Mouse (Mus musculus) erythroblast, embryonic 14.5 days (primary cell): ENCODE measurements around the gene Mat2a. TPM values are rescaled to one million over a fixed set of nuclear protein-coding genes. Genes with fewer than 3 reads are reported as not detected.
"Not testable (repeated sequence)": the region's sequence is repeated elsewhere in the genome, so short reads cannot be mapped to it uniquely, and the experiment has no call there.

ENCODE experiments used
- H3K27me3 ChIP-seq: 2 replicates; pipeline ENCODE4 v1.6.1; 2012; ENCODE audit warnings: inconsistent platforms; ENCODE audit not compliant: control insufficient read depth
- H3K36me3 ChIP-seq: 2 replicates; pipeline ENCODE4 v1.6.1; 2012; ENCODE audit warnings: mild to moderate bottlenecking, inconsistent platforms; ENCODE audit not compliant: control insufficient read depth
- H3K4me1 ChIP-seq: 2 replicates; pipeline ENCODE4 v1.6.1; 2012; ENCODE audit warnings: inconsistent platforms; ENCODE audit not compliant: control insufficient read depth
- H3K4me3 ChIP-seq: replicated peaks from 2 replicates; pipeline ENCODE3; 2012; ENCODE audit warnings: moderate library complexity, mild to moderate bottlenecking, inconsistent platforms
- H3K9me3 ChIP-seq: 2 replicates; pipeline ENCODE4 v1.6.1; 2012; ENCODE audit warnings: low read length, inconsistent platforms, mixed read lengths; ENCODE audit not compliant: control insufficient read depth
- GATA1 ChIP-seq: IDR thresholded peaks from 2 replicates; pipeline ENCODE4 v1.6.1; 2012; ENCODE audit warnings: low read length, inconsistent platforms, mixed read lengths
- TAL1 ChIP-seq: IDR thresholded peaks from 3 replicates; pipeline ENCODE4 v1.6.1; 2012; ENCODE audit warnings: low read length, inconsistent platforms, mixed read lengths
- polyA plus RNA-seq: library from polyadenylated mRNA; stranded (reverse); fragments of >175 nt; gene quantifications from 2 replicates; pipeline ENCODE4 v1.2.3, GENCODE M21; 2012

Mat2a gene
- polyA plus RNA-seq, 1 experiment, result 2.0 TPM

- Histone ChIP-seq H3K9me3 (no peaks in the 10 kb centered on the region), H3K4me3 (no peak overlapping the region), H3K27me3 (no peaks in the 10 kb centered on the region), H3K36me3 (no peaks in the 10 kb centered on the region), H3K4me1 (peaks cover 32% of the 10 kb centered on the region)
- TF ChIP-seq TAL1, result no peak
- TF ChIP-seq GATA1, result no peak
Observed at GRCm38 (mm10) chr6:72458921-72459320, 19.6 kb upstream of the Mat2a start.

GRCm38 (mm10) chr6:72458418-72458817, 19.1 kb upstream of the Mat2a start:
- H3K9me3 ChIP-seq, result no peaks in the 10 kb centered on the region
- H3K4me1 ChIP-seq, result peaks cover 36% of the 10 kb centered on the region
- no peaks in the 10 kb centered on the region for H3K36me3 ChIP-seq
- H3K27me3 ChIP-seq, result no peaks in the 10 kb centered on the region
- no peak overlapping the region for H3K4me3 ChIP-seq
- TF ChIP-seq GATA1 (no peak), TAL1 (no peak)

- Histone ChIP-seq H3K4me3 (no peak overlapping the region), H3K9me3 (no peaks in the 10 kb centered on the region), H3K36me3 (no peaks in the 10 kb centered on the region), H3K4me1 (peaks cover 42% of the 10 kb centered on the region), H3K27me3 (no peaks in the 10 kb centered on the region)
- no peak for TF ChIP-seq TAL1
- no peak for TF ChIP-seq GATA1
Observed at GRCm38 (mm10) chr6:72456567-72456966, 17.2 kb upstream of the Mat2a start.

GRCm38 (mm10) chr6:72454833-72455373, 15.5 kb upstream of the Mat2a start:
- Histone ChIP-seq H3K27me3 (no peaks in the 10 kb centered on the region), H3K36me3 (no peaks in the 10 kb centered on the region)
- no peak for TF ChIP-seq GATA1
- no peak for TF ChIP-seq TAL1

DNA sequence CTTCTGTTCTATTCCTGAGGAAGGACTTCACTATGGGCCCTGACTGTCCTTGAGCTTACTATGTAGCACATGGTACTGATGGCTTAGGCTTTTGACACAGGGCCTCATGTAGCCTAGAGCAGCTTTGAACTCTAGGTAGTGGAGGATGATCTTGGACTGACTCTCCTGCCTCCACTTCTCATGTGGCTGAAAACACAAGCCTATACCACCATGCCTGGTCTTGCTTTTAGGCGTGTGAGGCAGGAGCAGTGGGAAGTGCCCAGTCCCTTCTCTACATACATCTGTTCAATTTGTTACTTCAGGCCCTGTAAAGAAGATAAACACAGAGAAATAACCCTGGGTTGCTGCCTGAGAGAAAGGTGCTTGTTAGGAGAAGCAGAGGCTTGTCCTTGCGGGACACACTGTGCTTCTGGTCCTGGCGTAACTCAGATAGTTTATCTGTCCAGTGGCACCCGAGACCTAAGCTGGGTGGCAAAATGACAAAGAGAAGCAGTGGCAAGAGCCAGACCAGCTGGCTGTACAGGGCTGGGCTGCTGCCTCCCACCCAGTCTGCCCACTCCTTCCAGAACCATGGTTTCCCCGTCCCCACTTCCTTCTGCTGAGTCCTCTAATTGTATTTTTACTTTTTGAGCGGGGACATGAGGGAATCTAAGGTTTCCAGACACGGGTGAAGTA, 14.9 kb upstream of the Mat2a start:
- no peaks in the 10 kb centered on the region for H3K36me3 ChIP-seq

More at GRCm38 (mm10) chr6:72454833-72455373, 15.5 kb upstream of the Mat2a start:
- H3K9me3 ChIP-seq, result no peaks in the 10 kb centered on the region
- H3K4me3 ChIP-seq, result no peak overlapping the region
- H3K4me1 ChIP-seq, result peaks cover 41% of the 10 kb centered on the region

GRCm38 (mm10) chr6:72453578-72453977, 14.2 kb upstream of the Mat2a start:
- Histone ChIP-seq H3K4me3 (no peak overlapping the region), H3K36me3 (no peaks in the 10 kb centered on the region), H3K4me1 (peaks cover 38% of the 10 kb centered on the region), H3K27me3 (no peaks in the 10 kb centered on the region), H3K9me3 (no peaks in the 10 kb centered on the region)
- TF ChIP-seq GATA1 (no peak), TAL1 (no peak)

More for the DNA sequence above, 14.9 kb upstream of the Mat2a start:
- Histone ChIP-seq H3K4me1 (peaks cover 39% of the 10 kb centered on the region), H3K4me3 (no peak overlapping the region), H3K27me3 (no peaks in the 10 kb centered on the region), H3K9me3 (no peaks in the 10 kb centered on the region)
- TF ChIP-seq GATA1, result no peak
- peak; percentile 41; the same call in 2 of the 3 replicates for TF ChIP-seq TAL1

- Histone ChIP-seq H3K4me1 (peaks cover 50% of the 10 kb centered on the region), H3K36me3 (no peaks in the 10 kb centered on the region), H3K4me3 (no peak overlapping the region), H3K27me3 (no peaks in the 10 kb centered on the region), H3K9me3 (no peaks in the 10 kb centered on the region)
- TF ChIP-seq TAL1 (no peak), GATA1 (no peak)
Observed at GRCm38 (mm10) chr6:72452329-72452728, 13.0 kb upstream of the Mat2a start.

GRCm38 (mm10) chr6:72451778-72452177, 12.4 kb upstream of the Mat2a start:
- not testable (repeated sequence) for H3K27me3 ChIP-seq, H3K9me3 ChIP-seq, H3K4me3 ChIP-seq, H3K36me3 ChIP-seq
- H3K4me1 ChIP-seq, result peaks cover 49% of the 10 kb centered on the region

DNA sequence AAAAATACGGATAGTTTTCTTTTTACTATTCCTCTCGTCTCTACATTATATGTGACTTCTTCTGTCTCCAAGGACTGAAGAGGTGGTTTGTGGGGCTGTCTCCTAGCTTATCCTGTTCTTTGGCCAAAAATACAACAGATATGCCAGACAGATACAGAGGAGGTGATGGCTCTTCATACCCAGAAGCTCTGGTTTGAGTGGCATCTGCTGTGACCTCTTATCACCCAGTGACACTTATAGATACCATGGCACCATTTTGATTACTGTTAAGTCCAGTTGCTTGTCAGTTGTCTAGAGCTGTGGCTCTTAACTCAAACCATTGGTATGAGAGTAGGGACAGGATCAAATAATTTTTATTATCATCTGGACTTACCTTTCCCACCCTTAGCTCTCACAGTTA, 8.1 kb upstream of the Mat2a start:
- Histone ChIP-seq H3K9me3 (no peaks in the 10 kb centered on the region), H3K4me3 (no peak overlapping the region), H3K4me1 (peaks cover 16% of the 10 kb centered on the region), H3K36me3 (no peaks in the 10 kb centered on the region), H3K27me3 (no peaks in the 10 kb centered on the region)
- TF ChIP-seq TAL1, result no peak
- TF ChIP-seq GATA1, result no peak
